Mouse (Mus musculus) adrenal gland, postnatal 10 days (tissue): Measurements from ENCODE around the gene Atf2. TPM values are rescaled to one million over a fixed set of nuclear protein-coding genes. Genes with fewer than 3 reads are reported as not detected.

Experiments
- DNase-seq: peaks from one replicate; pipeline ENCODE4 v3.0.0; 2021; ENCODE audit warnings: mixed read lengths
- total RNA-seq, 2 experiments: library from RNA; stranded (reverse); gene quantifications; 2 replicates each; pipeline ENCODE4 v1.2.3; 2021

Atf2 gene
- total RNA-seq, 2 experiments from 2014 or later: 68.2 to 88.0 TPM

- no peak for DNase-seq
Measured at GRCm38 (mm10) chr2:73776936-73777335, 115.5 kb downstream of the Atf2 start.

- DNase-seq: no peak
Measured at GRCm38 (mm10) chr2:73775683-73776310, 116.6 kb downstream of the Atf2 start.

GRCm38 (mm10) chr2:73774786-73775682 lies 117.4 kb downstream of the Atf2 start, which contains the start of gene Chn1:
Chn1 (minus strand) TSS chr2:73775346.
- peak; percentile 77 for DNase-seq

GRCm38 (mm10) chr2:73772945-73773344 lies 119.5 kb downstream of the Atf2 start:
- no peak for DNase-seq

GRCm38 (mm10) chr2:73768669-73769068 lies 123.8 kb downstream of the Atf2 start:
- no peak for DNase-seq

Other genes with a start within 250 kb of the Atf2 start
- 10 to 100 TPM; 21.0 to 26.3 TPM for gene Chn1, start 117.3 kb downstream of the Atf2 start, total RNA-seq
- gene Atp5g3, start 18.7 kb upstream of the Atf2 start, total RNA-seq: 100 to 1,000 TPM; 733 to 867 TPM